Mouse (Mus musculus) gastrocnemius, adult 2 months (tissue): ENCODE measurements around the gene Azin2. TPM values are rescaled to one million over a fixed set of nuclear protein-coding genes. Genes with fewer than 3 reads are reported as not detected.
A peak's percentile ranks its signal among the peaks of the same experiment; 100 is the strongest.

Experiments
- DNase-seq: peaks from one replicate; pipeline ENCODE4 v3.0.0; 2022
- H3K27ac ChIP-seq: fragments of 200-600 bp; 2 replicates; pipeline ENCODE4 v1.8.1; 2022; ENCODE audit warnings: mild to moderate bottlenecking
- H3K4me3 ChIP-seq: fragments of 200-600 bp; 2 replicates; pipeline ENCODE4 v1.8.1; 2022; ENCODE audit warnings: mild to moderate bottlenecking, moderate library complexity
- CTCF ChIP-seq: fragments of 200-600 bp; IDR thresholded peaks from 2 replicates; pipeline ENCODE4 v1.8.1; 2022; ENCODE audit warnings: antibody characterized with exemption, mild to moderate bottlenecking, moderate library complexity
- intact Hi-C: fragments of 180-260 bp; cut with DNase I; formaldehyde crosslinking; loops from one replicate; pipeline ENCODE4 v1.15.1; 2025
- long read RNA-seq, 2 experiments: library from polyadenylated mRNA; stranded (forward); transcript quantifications; one replicate each; pipeline ENCODE4 v2.0.0; 2021
- total RNA-seq, 2 experiments: library from RNA; stranded (reverse); gene quantifications; 2 replicates each; pipeline ENCODE4 v1.2.3; 2021

Azin2 gene
- total RNA-seq: 1 to 10 TPM; 1.2 to 2.2 TPM
- long read RNA-seq, experiment 1, partial matches to known transcripts: 1 of 3 reads
- long read RNA-seq, experiment 1, other reads (novel, unspliced or antisense): 1 of 3 reads
- long read RNA-seq, experiment 2, partial matches to known transcripts: 1 of 3 reads
- long read RNA-seq, experiment 2, other reads (novel, unspliced or antisense): 0 of 3 reads

DNA sequence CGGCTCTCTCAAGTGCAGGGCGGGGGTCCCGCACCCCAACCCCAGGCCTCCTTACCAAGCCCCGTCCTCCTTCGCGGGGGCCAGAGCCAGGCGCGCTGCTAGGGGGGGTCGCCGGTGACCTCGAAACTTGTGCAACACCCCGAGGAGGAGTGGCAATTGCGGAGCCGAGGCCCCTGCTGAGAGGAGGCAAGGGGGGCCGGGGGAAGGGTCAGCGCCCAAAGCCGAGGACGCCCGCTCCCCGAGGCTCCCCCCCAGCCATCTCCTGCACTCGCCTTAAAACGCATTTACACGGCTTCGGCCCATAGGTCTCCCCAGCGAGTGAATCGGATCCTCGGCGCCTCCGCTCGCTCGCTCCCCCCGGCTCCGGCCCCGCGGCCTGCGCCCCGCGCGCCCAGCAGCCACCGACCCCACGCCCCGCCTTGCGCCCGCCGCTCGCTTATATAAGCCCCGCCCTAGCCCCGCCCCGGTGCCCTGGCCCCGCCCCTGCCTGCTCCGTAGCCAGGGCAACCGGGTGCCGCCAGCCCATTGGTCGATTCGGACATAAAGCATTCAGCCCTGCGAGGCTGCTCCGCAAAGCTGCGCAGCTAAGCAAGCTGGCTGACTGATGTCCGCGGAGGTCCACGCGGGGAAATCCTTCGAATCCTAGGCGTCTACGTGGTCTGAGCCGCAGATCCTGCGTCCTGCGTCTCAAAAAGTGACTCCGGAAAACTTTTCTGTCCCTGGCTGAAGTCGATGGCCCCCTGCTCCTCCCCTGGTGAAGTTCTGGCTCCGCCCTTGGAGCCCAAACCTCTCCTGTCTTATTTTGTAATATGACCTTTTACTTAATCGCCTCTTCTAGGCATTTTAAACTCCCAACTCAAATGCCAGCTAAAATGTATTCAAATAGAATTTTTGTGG is at the start of gene Azin2:
TSS of gene Azin2 (minus strand) at position 414 of the 897 bp plus-strand sequence.
- no peak for TF ChIP-seq CTCF
- peak; percentile 95 for DNase-seq
- intact Hi-C loops: no loop called here
- H3K27ac ChIP-seq: peak within 1 kb of the TSS; percentile 81
- peak within 1 kb of the TSS; percentile 81 for H3K4me3 ChIP-seq

DNA sequence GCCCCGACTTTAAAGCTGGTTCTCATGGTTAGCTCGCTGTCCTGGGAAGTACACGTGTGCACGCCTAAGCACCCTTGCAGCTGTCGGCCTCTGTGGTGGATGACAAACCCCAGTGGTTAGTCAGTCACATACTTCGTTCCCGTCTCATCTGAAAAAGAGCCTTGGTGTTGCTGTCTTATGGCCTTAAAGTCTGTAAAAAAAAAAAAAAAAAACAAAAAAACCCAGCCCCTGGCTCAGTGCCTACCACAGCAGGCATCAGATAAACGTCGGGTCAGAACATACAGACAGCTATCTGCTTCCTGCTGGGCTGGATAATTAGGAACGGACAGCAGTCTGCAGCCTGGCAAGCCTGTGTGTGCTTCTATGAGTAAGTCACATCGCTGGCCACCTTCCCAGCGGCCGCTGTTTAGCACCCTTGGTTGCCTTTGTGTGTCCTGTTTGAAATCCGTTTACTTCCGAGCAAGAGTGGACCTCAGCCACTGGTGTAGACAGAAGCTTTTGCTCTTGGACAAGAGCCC is 49.4 kb upstream of the Azin2 start:
- intact Hi-C loops: no loop called here
- TF ChIP-seq CTCF: no peak
- peak; percentile 66 for DNase-seq
- Histone ChIP-seq H3K27ac (peak overlapping the region; percentile 48), H3K4me3 (no peak overlapping the region)

DNA sequence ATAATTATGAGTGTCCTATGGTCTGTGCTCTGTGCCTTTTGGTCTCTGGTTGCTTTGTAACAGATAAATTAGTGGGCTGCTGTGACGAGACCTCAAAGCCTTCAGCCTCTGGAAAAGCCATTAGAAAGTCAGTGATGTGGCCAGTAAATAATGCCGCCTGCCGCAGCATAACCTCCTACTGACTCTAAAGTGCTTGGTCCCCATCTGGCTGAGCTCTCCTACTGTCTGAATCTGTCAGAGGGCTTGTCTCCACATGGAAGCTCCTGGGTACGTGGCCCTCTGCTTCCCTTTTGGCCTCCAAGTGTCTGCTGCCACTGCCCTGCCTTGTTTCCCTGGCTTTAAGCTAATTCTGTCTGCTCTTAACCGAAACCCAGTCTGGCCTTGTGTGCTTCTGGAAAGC is 47.3 kb upstream of the Azin2 start:
- DNase-seq: no peak
- intact Hi-C loops: no loop called here
- TF ChIP-seq CTCF: no peak
- no peak overlapping the region for H3K4me3 ChIP-seq
- peak overlapping the region; percentile 70 for H3K27ac ChIP-seq

DNA sequence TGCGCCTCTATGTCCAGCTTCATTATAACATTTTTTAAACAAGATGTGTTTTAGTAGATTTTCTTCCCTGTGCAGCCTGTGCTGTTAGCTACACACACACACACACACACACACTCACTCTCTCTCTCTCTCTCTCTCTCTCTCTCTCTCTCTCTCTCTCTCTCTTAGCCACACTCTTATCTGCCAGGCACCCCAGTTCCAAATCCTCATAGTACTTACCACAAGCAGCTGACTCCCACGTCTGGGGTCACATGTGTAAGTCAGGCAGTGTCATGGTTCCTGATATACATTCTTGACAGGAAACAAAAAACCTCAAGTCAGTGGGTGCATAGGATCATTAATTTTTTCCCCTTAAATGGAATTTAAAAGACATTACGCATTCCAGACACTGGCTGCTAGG is 46.4 kb upstream of the Azin2 start:
- DNase-seq: no peak
- Histone ChIP-seq H3K27ac (0 out of 2 replicates have a peak overlapping the region, but pooled peaks have one; percentile 70), H3K4me3 (no peak overlapping the region)
- intact Hi-C loops: no loop called here
- TF ChIP-seq CTCF: no peak

DNA sequence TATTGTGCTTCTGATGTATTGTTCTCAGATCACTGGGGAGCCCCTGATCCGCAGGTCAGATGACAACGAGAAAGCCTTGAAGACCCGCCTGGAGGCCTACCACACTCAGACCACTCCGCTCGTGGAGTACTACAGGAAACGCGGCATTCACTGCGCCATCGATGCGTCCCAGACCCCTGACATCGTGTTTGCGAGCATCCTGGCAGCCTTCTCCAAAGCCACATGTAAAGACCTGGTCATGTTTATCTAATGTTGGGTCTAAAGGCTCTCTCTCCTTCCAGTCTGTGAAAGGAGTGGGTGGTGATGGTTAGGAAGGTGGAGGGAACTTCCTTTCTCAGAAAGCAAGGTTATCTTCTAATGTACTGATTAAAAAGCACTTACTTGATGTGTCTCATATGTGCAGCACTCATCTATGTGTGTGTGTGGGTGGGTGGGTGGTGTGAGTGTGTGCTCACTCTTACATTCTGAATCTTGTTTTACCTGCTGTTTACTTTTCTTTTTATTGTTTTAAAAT is 45.8 kb upstream of the Azin2 start:
- intact Hi-C loops: no loop called here
- DNase-seq: no peak
- no peak for TF ChIP-seq CTCF
- Histone ChIP-seq H3K4me3 (no peak overlapping the region), H3K27ac (no peak overlapping the region)

DNA sequence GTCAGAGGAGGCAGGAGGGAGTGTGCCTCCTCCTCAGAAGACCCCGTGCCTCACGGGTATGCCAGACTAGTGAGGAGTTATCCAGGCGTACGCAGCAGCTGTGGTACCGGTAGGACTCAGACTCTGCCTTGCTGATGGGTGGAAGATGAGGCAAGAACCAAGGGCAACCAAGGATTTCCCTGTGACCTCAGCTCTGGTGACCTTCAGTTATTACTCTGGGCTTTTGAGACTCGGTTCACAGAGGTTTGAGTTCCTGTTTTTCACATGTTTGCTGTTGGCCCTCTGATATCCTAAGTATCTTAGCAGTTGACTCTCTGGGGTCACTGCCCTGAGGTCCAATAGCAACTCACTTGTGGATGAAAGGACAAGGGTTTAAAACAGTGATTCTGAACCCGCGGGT is 41.5 kb upstream of the Azin2 start:
- DNase-seq: no peak
- intact Hi-C loops: no loop called here
- TF ChIP-seq CTCF: no peak

DNA sequence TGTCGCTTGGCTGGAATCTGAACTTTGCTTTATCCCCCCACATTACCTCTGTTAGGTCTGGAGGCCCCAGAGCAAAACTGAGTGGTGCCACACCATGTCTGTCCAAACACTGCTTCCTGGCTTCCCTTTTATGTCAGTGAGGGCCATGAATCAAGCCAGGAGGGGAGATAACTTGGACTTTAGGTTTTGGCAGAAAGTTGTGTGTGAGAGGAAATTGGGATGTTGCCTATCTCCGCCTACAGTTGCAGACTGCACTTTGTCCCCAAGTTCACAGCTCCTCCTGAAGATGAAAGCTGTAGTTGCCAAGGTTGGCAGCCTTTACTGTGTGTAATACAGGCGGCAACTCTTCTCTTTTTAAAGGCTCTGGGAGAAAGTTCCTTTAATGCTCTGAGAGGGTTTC is 38.5 kb upstream of the Azin2 start:
- DNase-seq: no peak
- no peak for TF ChIP-seq CTCF
- Histone ChIP-seq H3K27ac (no peak overlapping the region), H3K4me3 (no peak overlapping the region)
- intact Hi-C loops: no loop called here

More for the DNA sequence above, 41.5 kb upstream of the Azin2 start:
- no peak overlapping the region for H3K27ac ChIP-seq
- no peak overlapping the region for H3K4me3 ChIP-seq

DNA sequence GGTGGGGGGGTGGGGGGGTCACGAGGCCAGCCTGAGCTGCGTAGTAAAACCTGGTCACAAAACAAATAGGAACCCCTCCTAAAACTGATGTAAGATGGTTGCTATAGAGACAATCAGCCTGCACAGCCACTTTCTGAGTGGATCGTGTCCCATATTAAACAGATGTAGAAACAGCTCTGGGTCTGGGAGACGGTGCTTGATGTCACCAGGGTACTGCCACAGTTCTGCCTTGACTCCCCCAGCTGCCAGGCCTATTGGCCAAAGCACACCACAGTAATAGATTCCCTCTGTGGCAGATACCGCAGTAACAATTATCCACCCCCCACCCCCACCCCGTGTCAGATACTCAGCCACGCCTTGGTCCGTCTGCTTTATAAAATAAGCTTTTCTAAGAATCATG is 36.2 kb upstream of the Azin2 start:
- intact Hi-C loops: no loop called here

DNA sequence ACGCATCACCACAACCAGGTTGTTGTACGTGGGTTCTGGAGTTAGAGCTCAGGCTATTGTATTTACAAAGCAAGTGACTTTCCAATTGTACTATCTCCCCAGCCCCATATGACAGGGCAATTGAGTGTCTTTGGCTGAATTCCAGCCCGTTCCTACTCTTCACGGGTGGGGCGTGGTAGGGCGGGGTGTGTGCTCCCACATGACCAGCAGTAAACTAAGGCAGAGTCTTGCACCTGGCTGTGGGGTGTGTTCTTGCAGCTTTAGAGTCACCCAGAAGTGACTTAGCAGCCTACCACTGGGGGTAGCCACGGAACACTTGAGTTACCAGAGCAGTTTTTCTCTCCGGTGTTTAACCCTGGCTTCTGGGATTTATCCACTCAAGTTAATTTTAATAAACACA is 35.0 kb upstream of the Azin2 start:
- intact Hi-C loops: no loop called here
- no peak for TF ChIP-seq CTCF
- no peak for DNase-seq

More for the DNA sequence above, 36.2 kb upstream of the Azin2 start:
- DNase-seq: no peak
- no peak for TF ChIP-seq CTCF
- Histone ChIP-seq H3K27ac (no peak overlapping the region), H3K4me3 (no peak overlapping the region)

DNA sequence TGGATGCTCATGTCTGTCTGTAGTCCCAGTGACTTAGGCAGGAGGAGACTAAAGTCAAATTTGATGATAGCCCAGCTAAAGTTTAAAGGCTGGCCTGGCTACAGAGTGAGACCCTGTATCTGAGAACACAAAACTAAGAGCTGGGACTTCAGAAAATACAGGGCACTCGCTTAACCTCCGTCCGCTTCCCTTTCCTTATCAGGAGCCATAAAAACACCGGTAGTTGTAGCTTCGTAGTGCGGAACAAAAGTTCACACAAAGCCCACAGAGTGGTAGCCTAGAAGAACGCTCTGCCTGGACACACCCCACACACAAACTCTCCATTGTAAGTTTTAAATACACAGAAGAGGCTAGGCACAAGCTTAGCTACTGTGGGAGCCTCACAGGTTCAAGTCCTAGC is 33.0 kb upstream of the Azin2 start:
- intact Hi-C loops: no loop called here
- DNase-seq: no peak
- no peak for TF ChIP-seq CTCF
- Histone ChIP-seq H3K4me3 (no peak overlapping the region), H3K27ac (no peak overlapping the region)

More for the DNA sequence above, 35.0 kb upstream of the Azin2 start:
- Histone ChIP-seq H3K27ac (no peak overlapping the region), H3K4me3 (no peak overlapping the region)

DNA sequence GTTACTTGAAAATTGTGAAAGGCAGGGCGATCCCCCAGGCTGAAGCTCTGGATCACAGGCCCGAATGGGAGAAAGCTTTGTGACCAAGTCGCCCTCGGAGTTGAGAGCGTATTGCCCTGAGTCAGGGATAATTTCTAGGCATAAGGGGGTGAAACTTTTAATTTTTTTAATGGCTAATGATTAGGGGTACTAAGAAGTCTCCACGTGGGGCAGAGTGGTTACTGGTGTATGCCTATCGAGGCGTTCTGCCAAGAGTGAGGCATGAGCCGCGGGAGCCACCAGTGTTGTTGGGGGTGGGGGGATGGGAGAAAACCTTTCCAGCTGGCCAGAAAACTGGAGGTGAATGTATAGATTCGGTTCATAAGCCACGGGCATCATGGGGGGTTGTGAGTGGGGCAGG is 31.4 kb upstream of the Azin2 start:
- intact Hi-C loops: loop anchor here (5.0 kb wide), 1 partner anchor 54 kb away; no protein-coding TSS in a partner anchor
- no peak for DNase-seq
- no peak for TF ChIP-seq CTCF
- peak overlapping the region; percentile 82 for H3K27ac ChIP-seq
- peak overlapping the region; percentile 97 for H3K4me3 ChIP-seq

DNA sequence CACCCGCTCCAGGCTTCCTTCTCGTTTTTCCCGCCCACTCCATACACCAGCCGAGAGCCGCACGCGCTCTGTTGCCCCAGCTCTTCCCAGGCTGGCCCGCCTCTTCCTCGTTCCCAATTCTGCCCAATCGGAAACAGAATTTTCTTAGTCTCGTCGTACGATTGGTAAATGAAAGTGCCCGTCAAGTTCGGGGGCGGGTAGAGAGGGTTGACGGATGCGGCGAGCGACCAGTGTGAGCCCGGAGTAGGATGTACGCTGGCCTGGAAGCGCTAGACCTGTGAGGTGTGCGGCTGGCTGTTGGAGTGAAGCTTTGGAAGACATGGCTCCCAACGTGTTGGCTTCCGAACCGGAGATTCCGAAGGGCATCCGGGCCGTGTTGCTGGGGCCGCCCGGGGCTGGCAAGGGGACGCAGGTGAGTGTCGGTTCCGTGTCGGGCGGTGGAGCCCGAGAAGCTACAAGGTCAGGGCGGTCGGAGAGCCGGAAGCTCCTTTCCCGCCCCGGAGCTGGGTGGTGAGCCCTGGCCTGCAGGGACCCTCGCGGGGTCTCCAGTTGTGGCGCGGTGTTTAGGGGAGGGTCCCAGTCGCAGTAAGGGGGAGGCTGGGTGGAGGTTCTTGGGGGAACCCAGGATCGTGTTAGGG is 30.9 kb upstream of the Azin2 start:
- peak; percentile 94 for DNase-seq
- intact Hi-C loops: loop anchor here (5.0 kb wide), 1 partner anchor 54 kb away; no protein-coding TSS in a partner anchor
- peak overlapping the region; percentile 82 for H3K27ac ChIP-seq

More for the DNA sequence above, 30.9 kb upstream of the Azin2 start:
- peak overlapping the region; percentile 97 for H3K4me3 ChIP-seq
- TF ChIP-seq CTCF: no peak
